Mouse (Mus musculus) embryonic stem cell, embryonic (primary cell): ENCODE measurements around the gene Tbc1d22a.

Source experiments
- CTCF ChIA-PET, 4 experiments: fragments of 300-600 bp in 2 of 4; fragments of 350-600 bp in 2 of 4; sonication (Branson Sonifier 250); formaldehyde crosslinking; loops; one replicate each; lab custom pipeline; 2022; ENCODE audit warnings: inconsistent platforms in 2 of 4; lab: Charles Lee
- POLR2A ChIA-PET, 4 experiments: fragments of 300-600 bp in 2 of 4; fragments of 350-600 bp in 2 of 4; sonication (Branson Sonifier 250); formaldehyde crosslinking; loops; one replicate each; lab custom pipeline; 2022; ENCODE audit warnings: antibody characterized with exemption in 4 of 4, inconsistent platforms in 1 of 4; lab: Charles Lee

Tbc1d22a gene

GRCm38 (mm10) chr15:86304861-86305260, 90.6 kb downstream of the Tbc1d22a start:
- POLR2A ChIA-PET: interaction anchor here in 1 of 4 experiments (1.2 kb wide), 1 partner anchor 15 kb away, joined by 3 read pairs; no protein-coding TSS in a partner anchor
- CTCF ChIA-PET: no interaction called here

- POLR2A ChIA-PET: interaction anchor here in 1 of 4 experiments (1.2 kb wide), 1 partner anchor 14 kb away, joined by 3 read pairs; no protein-coding TSS in a partner anchor
- CTCF ChIA-PET: no interaction called here
Measured at GRCm38 (mm10) chr15:86305290-86305689, 91.0 kb downstream of the Tbc1d22a start.

GRCm38 (mm10) chr15:86309213-86309829, 95.1 kb downstream of the Tbc1d22a start:
- ChIA-PET CTCF (no interaction called here), POLR2A (interaction anchor here in 1 of 4 experiments (0.8 to 1.6 kb wide), 2 partner anchors 10 to 27 kb away, joined by 4 to 6 read pairs; no protein-coding TSS in a partner anchor)

- POLR2A ChIA-PET: interaction anchor here in 1 of 4 experiments (1.1 kb wide), 1 partner anchor 8 kb away, joined by 4 read pairs; no protein-coding TSS in a partner anchor
- CTCF ChIA-PET: interaction anchor here in 1 of 4 experiments (0.7 kb wide), 1 partner anchor 81 kb away, joined by 3 read pairs; no protein-coding TSS in a partner anchor
Measured at GRCm38 (mm10) chr15:86320803-86321510, 106.7 kb downstream of the Tbc1d22a start.

GRCm38 (mm10) chr15:86326341-86326740, 112.1 kb downstream of the Tbc1d22a start:
- ChIA-PET CTCF (interaction anchor here in 1 of 4 experiments (0.7 kb wide), 1 partner anchor 176 kb away, joined by 3 read pairs; no protein-coding TSS in a partner anchor), POLR2A (no interaction called here)

- CTCF ChIA-PET: interaction anchor here in 1 of 4 experiments (0.6 kb wide), 1 partner anchor 12 kb away, joined by 4 read pairs; no protein-coding TSS in a partner anchor
Measured at GRCm38 (mm10) chr15:86329911-86330310, 115.7 kb downstream of the Tbc1d22a start.

GRCm38 (mm10) chr15:86330454-86330853, 116.2 kb downstream of the Tbc1d22a start:
- ChIA-PET POLR2A (interaction anchor here in 2 of 4 experiments (0.8 to 1.3 kb wide), 2 partner anchors 47 kb away, joined by 3 read pairs; no protein-coding TSS in a partner anchor), CTCF (interaction anchor here in 1 of 4 experiments (0.6 kb wide), 1 partner anchor 12 kb away, joined by 4 read pairs; no protein-coding TSS in a partner anchor)

More at GRCm38 (mm10) chr15:86329911-86330310, 115.7 kb downstream of the Tbc1d22a start:
- POLR2A ChIA-PET: interaction anchor here in 1 of 4 experiments (1.7 kb wide), 1 partner anchor 10 kb away, joined by 4 read pairs; no protein-coding TSS in a partner anchor

- CTCF ChIA-PET: no interaction called here
- POLR2A ChIA-PET: interaction anchor here in 2 of 4 experiments (0.8 to 1.3 kb wide), 2 partner anchors 48 kb away, joined by 3 read pairs; no protein-coding TSS in a partner anchor
Measured at GRCm38 (mm10) chr15:86331501-86332245, 117.4 kb downstream of the Tbc1d22a start.

- POLR2A ChIA-PET: no interaction called here
- CTCF ChIA-PET: no interaction called here
Measured at GRCm38 (mm10) chr15:86333176-86333575, 118.9 kb downstream of the Tbc1d22a start.

- ChIA-PET POLR2A (no interaction called here), CTCF (no interaction called here)
Measured at GRCm38 (mm10) chr15:86333606-86334005, 119.3 kb downstream of the Tbc1d22a start.

- POLR2A ChIA-PET: no interaction called here
- CTCF ChIA-PET: no interaction called here
Measured at GRCm38 (mm10) chr15:86334276-86334675, 120.0 kb downstream of the Tbc1d22a start.

GRCm38 (mm10) chr15:86334745-86335144, 120.5 kb downstream of the Tbc1d22a start:
- POLR2A ChIA-PET: no interaction called here
- CTCF ChIA-PET: no interaction called here

- CTCF ChIA-PET: no interaction called here
- POLR2A ChIA-PET: no interaction called here
Measured at GRCm38 (mm10) chr15:86335781-86336180, 121.5 kb downstream of the Tbc1d22a start.

- CTCF ChIA-PET: no interaction called here
- POLR2A ChIA-PET: interaction anchor here in 2 of 4 experiments (0.8 to 1.0 kb wide), 2 partner anchors 13 to 54 kb away, joined by 3 read pairs; no protein-coding TSS in a partner anchor
Measured at GRCm38 (mm10) chr15:86337726-86338125, 123.5 kb downstream of the Tbc1d22a start.

- CTCF ChIA-PET: no interaction called here
- POLR2A ChIA-PET: no interaction called here
Measured at GRCm38 (mm10) chr15:86339736-86340135, 125.5 kb downstream of the Tbc1d22a start.

GRCm38 (mm10) chr15:86340766-86341165, 126.5 kb downstream of the Tbc1d22a start:
- ChIA-PET POLR2A (no interaction called here), CTCF (no interaction called here)

GRCm38 (mm10) chr15:86342637-86343375, 128.5 kb downstream of the Tbc1d22a start:
- CTCF ChIA-PET: no interaction called here
- POLR2A ChIA-PET: interaction anchor here in 1 of 4 experiments (1.7 kb wide), 1 partner anchor 16 kb away, joined by 3 read pairs; no protein-coding TSS in a partner anchor

GRCm38 (mm10) chr15:86344906-86345331, 130.7 kb downstream of the Tbc1d22a start:
- POLR2A ChIA-PET: no interaction called here
- CTCF ChIA-PET: no interaction called here
